Mouse (Mus musculus): ENCODE data around the gene Mest. TPM values are rescaled to one million over a fixed set of nuclear protein-coding genes. Genes with fewer than 3 reads are reported as not detected.
A peak's percentile ranks its signal among the peaks of the same experiment; 100 is the strongest.

The Mest gene
- total and polyA plus RNA-seq, 2 experiments from 2014 or later, result 669 to 717 TPM

DNA sequence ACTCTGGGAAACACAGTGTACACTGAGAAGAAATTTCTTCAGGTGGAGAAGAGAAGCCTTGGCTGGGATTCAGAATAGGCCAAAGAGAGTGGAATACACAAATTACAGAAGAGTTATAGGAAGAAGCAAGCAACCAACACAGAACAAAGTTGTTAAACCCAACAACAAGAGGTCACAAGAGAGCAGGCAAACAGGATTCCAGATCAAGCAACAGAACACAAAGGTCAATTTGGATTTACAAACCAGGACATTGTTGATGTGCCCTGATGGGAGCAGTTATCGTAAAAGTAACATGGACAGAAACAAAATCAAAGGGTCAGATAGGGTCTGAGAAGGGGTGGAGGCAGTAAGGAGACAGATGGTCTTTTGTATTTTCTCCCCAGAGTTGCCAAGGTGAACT lies 38.8 kb upstream of the Mest start:
- Histone ChIP-seq H3K27ac (ENCODE audit: low read depth) (no peak overlapping the region), H3K4me1 (ENCODE audit: control insufficient read depth, insufficient read depth) (peaks cover 7% of the 10 kb centered on the region; the same call in 1 of the 2 replicates), H3K27me3 (ENCODE audit: control insufficient read depth, insufficient read depth, low read length) (no peaks in the 10 kb centered on the region), H3K9me3 (replicated peaks; ENCODE audit: control insufficient read depth, low read length) (no peaks in the 10 kb centered on the region), H3K4me2 (ENCODE audit: low read depth, low read length) (no peak overlapping the region), H3K4me3 (ENCODE audit: low read depth, low read length) (no peak overlapping the region), H3K36me3 (replicated peaks; ENCODE audit: control insufficient read depth, insufficient read depth, low read length) (no peaks in the 10 kb centered on the region), H3K9ac (replicated peaks; ENCODE audit: low read depth, low read length) (no peak overlapping the region)
- DNase-seq (ENCODE audit: low spot score) (no peak), ATAC-seq (ENCODE audit: insufficient read depth, low read depth) (no peak)
- TF ChIP-seq CTCF (IDR thresholded peaks at IDR 0.05; ENCODE audit: low read depth), result no peak
- no peak for TF ChIP-seq EP300 (IDR thresholded peaks at IDR 0.05; ENCODE audit: low read depth)
- WGBS, result 100% methylated on average over 1 of the region's 1 CpGs

DNA sequence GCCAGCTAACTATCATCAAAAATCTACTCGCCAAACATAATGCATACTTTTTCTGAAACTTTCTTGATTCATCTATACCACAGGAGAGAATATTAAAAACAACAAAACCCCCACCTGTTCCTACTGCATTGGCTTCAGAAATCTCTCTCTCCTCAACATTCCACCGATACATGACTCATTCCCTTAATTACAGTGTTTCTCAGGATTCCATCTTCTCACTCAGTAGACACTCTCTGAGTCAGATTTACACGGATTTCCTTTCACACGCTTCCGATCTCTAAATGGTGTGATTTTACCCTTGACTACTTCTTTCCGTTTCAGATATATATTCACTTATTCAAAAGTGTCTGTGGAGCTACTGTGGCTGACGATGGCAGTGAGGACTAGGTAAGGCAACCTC lies 36.1 kb upstream of the Mest start:
- Histone ChIP-seq H3K27ac (ENCODE audit: low read depth) (no peak overlapping the region), H3K9ac (replicated peaks; ENCODE audit: low read depth, low read length) (no peak overlapping the region), H3K36me3 (replicated peaks; ENCODE audit: control insufficient read depth, insufficient read depth, low read length) (no peaks in the 10 kb centered on the region), H3K4me2 (ENCODE audit: low read depth, low read length) (no peak overlapping the region), H3K9me3 (replicated peaks; ENCODE audit: control insufficient read depth, low read length) (no peaks in the 10 kb centered on the region), H3K27me3 (ENCODE audit: control insufficient read depth, insufficient read depth, low read length) (no peaks in the 10 kb centered on the region), H3K4me3 (ENCODE audit: low read depth, low read length) (no peak overlapping the region), H3K4me1 (ENCODE audit: control insufficient read depth, insufficient read depth) (peaks cover 7% of the 10 kb centered on the region; the same call in 1 of the 2 replicates)
- DNase-seq (ENCODE audit: low spot score), result no peak
- ATAC-seq (ENCODE audit: insufficient read depth, low read depth), result no peak
- TF ChIP-seq CTCF (IDR thresholded peaks at IDR 0.05; ENCODE audit: low read depth) (no peak), EP300 (IDR thresholded peaks at IDR 0.05; ENCODE audit: low read depth) (no peak)
- 73% methylated on average over 7 of the region's 7 CpGs for WGBS

DNA sequence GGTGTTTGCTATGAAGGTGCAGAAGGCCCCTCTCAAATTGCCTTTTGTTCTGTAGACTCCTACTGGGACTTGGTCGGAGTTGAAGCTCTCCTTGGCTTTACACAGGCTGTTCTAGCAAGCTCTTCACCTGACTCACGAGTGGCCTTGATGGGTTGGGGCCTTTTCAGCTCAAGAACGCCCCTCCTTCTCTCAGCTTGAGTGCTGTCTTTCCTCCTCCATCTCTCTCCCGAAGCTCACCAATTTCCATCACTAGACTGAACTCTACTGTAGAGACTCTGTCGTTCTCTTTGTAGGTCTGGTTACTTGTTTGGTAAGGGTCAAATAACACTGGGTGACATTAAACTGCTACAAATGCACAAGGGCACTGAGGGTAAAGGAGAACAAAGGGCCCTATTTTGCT lies 30.5 kb upstream of the Mest start:
- WGBS, result 79% methylated on average over 5 of the region's 5 CpGs
- no peaks in the 10 kb centered on the region for H3K9me3 ChIP-seq (replicated peaks; ENCODE audit: control insufficient read depth, low read length)

DNA sequence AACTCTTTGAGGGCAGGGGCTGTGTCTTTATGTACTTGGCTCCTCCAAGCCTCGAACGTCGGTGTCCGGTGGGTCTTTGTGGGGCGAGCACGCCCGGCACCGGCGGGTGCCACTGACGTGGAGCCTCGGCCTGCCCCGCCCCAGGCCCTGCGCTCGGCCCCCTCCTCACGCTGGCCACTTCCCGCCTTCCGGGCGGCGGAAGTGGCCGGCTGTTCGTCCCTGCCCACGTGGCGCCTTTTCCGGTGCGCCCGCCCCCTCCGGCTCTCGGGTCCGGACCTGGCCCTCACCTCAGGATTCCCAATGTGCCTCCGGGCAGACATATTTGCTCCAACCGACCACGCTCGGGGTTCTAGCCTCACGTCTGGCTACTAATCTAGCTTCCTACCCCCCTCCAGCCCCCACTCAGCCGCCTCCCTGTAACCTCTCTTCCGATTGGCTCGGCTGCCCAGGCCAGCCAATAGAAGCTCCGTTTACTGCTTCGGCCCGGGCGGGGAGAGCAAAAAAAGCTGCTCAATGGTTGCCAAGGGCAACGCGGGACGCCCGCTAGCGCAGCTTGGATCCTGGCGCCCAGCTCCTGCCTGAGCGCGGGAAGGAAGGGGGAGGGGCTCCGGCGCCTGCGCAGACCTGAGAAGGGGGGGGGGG lies 29.9 kb upstream of the Mest start, which contains the start of gene Cep41:
Gene Cep41, minus strand, starts transcription at position 400 of the 642 bp plus-strand sequence.
- WGBS, result under 1% methylated on average over 52 of the region's 52 CpGs
- peak; percentile 92 for DNase-seq (ENCODE audit: low spot score)

More for the DNA sequence above, 30.5 kb upstream of the Mest start:
- Histone ChIP-seq H3K27ac (ENCODE audit: low read depth) (peak overlapping the region; percentile 75), H3K4me3 (ENCODE audit: low read depth, low read length) (peak overlapping the region; percentile 55), H3K36me3 (replicated peaks; ENCODE audit: control insufficient read depth, insufficient read depth, low read length) (no peaks in the 10 kb centered on the region), H3K9ac (replicated peaks; ENCODE audit: low read depth, low read length) (peak overlapping the region; percentile 55; the same call in 1 of the 2 replicates), H3K27me3 (ENCODE audit: control insufficient read depth, insufficient read depth, low read length) (no peaks in the 10 kb centered on the region), H3K4me1 (ENCODE audit: control insufficient read depth, insufficient read depth) (peaks cover 7% of the 10 kb centered on the region), H3K4me2 (ENCODE audit: low read depth, low read length) (peak overlapping the region; percentile 64)
- no peak for TF ChIP-seq CTCF (IDR thresholded peaks at IDR 0.05; ENCODE audit: low read depth)
- no peak for TF ChIP-seq EP300 (IDR thresholded peaks at IDR 0.05; ENCODE audit: low read depth)
- DNase-seq (ENCODE audit: low spot score) (no peak), ATAC-seq (ENCODE audit: insufficient read depth, low read depth) (no peak)

DNA sequence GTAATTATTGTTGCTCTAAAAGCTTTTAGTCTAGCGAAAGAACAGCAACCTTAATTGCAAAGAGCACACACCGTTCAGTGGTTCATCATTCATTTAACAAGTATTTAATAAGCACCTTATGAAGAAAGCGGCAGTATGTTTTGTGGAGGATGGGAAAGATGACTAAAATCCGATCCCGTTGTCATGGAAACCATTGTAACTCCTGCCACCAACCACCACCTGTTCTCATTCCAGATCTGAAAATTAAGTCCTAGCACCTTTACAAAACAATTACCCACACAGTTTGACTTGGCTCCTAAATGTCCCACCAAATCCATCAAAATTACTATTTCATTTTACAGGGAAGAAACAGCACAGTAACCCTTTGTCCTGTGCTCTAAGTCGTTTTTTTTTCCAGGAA lies 29.1 kb upstream of the Mest start:
- peak overlapping the region; percentile 55; the same call in 1 of the 2 replicates for H3K4me3 ChIP-seq (ENCODE audit: low read depth, low read length)
- peak overlapping the region; percentile 64 for H3K4me2 ChIP-seq (ENCODE audit: low read depth, low read length)
- no peaks in the 10 kb centered on the region for H3K27me3 ChIP-seq (ENCODE audit: control insufficient read depth, insufficient read depth, low read length)
- no peak overlapping the region for H3K27ac ChIP-seq (ENCODE audit: low read depth)
- no peaks in the 10 kb centered on the region for H3K9me3 ChIP-seq (replicated peaks; ENCODE audit: control insufficient read depth, low read length)
- DNase-seq (ENCODE audit: low spot score) (no peak), ATAC-seq (ENCODE audit: insufficient read depth, low read depth) (no peak)
- 54% methylated on average over 6 of the region's 6 CpGs for WGBS
- TF ChIP-seq CTCF (IDR thresholded peaks at IDR 0.05; ENCODE audit: low read depth), result no peak
- no peak for TF ChIP-seq EP300 (IDR thresholded peaks at IDR 0.05; ENCODE audit: low read depth)
- no peaks in the 10 kb centered on the region for H3K36me3 ChIP-seq (replicated peaks; ENCODE audit: control insufficient read depth, insufficient read depth, low read length)
- H3K4me1 ChIP-seq (ENCODE audit: control insufficient read depth, insufficient read depth), result peaks cover 7% of the 10 kb centered on the region
- H3K9ac ChIP-seq (replicated peaks; ENCODE audit: low read depth, low read length), result no peak overlapping the region

More for the DNA sequence above, 29.9 kb upstream of the Mest start, which contains the start of gene Cep41:
- no peak for TF ChIP-seq CTCF (IDR thresholded peaks at IDR 0.05; ENCODE audit: low read depth)
- peak; percentile 89; the same call in 1 of the 2 replicates for TF ChIP-seq EP300 (IDR thresholded peaks at IDR 0.05; ENCODE audit: low read depth)
- Histone ChIP-seq H3K9ac (replicated peaks; ENCODE audit: low read depth, low read length) (peak within 1 kb of the TSS; percentile 55), H3K4me1 (ENCODE audit: control insufficient read depth, insufficient read depth) (peaks cover 7% of the 10 kb centered on the region), H3K27ac (ENCODE audit: low read depth) (peak within 1 kb of the TSS; percentile 75), H3K27me3 (ENCODE audit: control insufficient read depth, insufficient read depth, low read length) (no peaks in the 10 kb centered on the region), H3K4me2 (ENCODE audit: low read depth, low read length) (peak within 1 kb of the TSS; percentile 64), H3K9me3 (replicated peaks; ENCODE audit: control insufficient read depth, low read length) (no peaks in the 10 kb centered on the region), H3K4me3 (ENCODE audit: low read depth, low read length) (peak within 1 kb of the TSS; percentile 55), H3K36me3 (replicated peaks; ENCODE audit: control insufficient read depth, insufficient read depth, low read length) (no peaks in the 10 kb centered on the region)
- peak; percentile 97 for ATAC-seq (ENCODE audit: insufficient read depth, low read depth)

Measured in heart, postnatal 0 days (tissue).